Comparison of ENCODE assay signal across 27 mouse cellular contexts in genomic region chr4:129954527-129954926, GRCm38 (mm10). TPM values are rescaled to one million over a fixed set of nuclear protein-coding genes. Genes with fewer than 3 reads are reported as not detected.
DNase-seq lines count a peak whose midpoint lies in the region; ATAC-seq lines count a peak whose summit lies in the region.
"Had no signal": no experiment of that assay in that cellular context is flagged by ENCODE, and none has a peak within 500 bp of the region (broad histone marks: within the 10 kb centered on the region; RNA-seq: fewer than 3 reads in every experiment).

No protein-coding gene starts in this region.

- no peak for DNase-seq in embryonic facial prominence, embryonic 10.5 days (ENCODE audit: low spot score)
- no peak for DNase-seq in heart, embryonic 10.5 days (ENCODE audit: low spot score)
- DNase-seq in heart, postnatal 10 days, result no peak
- DNase-seq in heart, adult 8-10 months (ENCODE audit: low spot score), result no peak
- DNase-seq in c-Kit-positive CD71-positive TER-119-positive erythroid progenitor cells, embryonic 14.5 days (ENCODE audit: low spot score), result no peak
- DNase-seq: adrenal gland, adult 8-10 months; adrenal gland, postnatal 14 days; adrenal gland, postnatal 36 days; cerebellum, adult 11 months; cerebellum, adult 18-20 months; cerebellum, adult 8-10 months; cerebellum, adult 9-11 months; cerebellum, postnatal 14 days; cerebellum, postnatal 36 days; embryo, embryonic 11 days had no signal

- no peaks in the 10 kb centered on the region for H3K36me3 ChIP-seq in embryonic facial prominence, embryonic 13.5 days
- H3K36me3 ChIP-seq in embryonic facial prominence, embryonic 10.5 days (replicated peaks), result no peaks in the 10 kb centered on the region
- no peaks in the 10 kb centered on the region for H3K36me3 ChIP-seq in heart, embryonic 10.5 days
- no peaks in the 10 kb centered on the region for H3K36me3 ChIP-seq in heart, embryonic 13.5 days
- H3K36me3 ChIP-seq: embryonic facial prominence, embryonic 12.5 days; embryonic facial prominence, embryonic 15.5 days; forebrain, embryonic 10.5 days; forebrain, embryonic 12.5 days; G1E had no signal

- ATAC-seq in embryonic facial prominence, embryonic 13.5 days (ENCODE audit: insufficient number of reproducible peaks, insufficient read depth, low FRiP score, low TSS enrichment, low read depth), result no peak
- no peak for ATAC-seq in heart, embryonic 13.5 days (ENCODE audit: extremely low read depth, insufficient number of reproducible peaks, low FRiP score, low TSS enrichment)
- ATAC-seq: activated CD4-positive, CD25-positive, alpha-beta regulatory T cell, adult 4 months; forebrain, embryonic 14.5 days; forebrain, embryonic 16.5 days; Patski had no signal

- H3K9me3 ChIP-seq in embryonic facial prominence, embryonic 13.5 days, result no peaks in the 10 kb centered on the region
- no peaks in the 10 kb centered on the region for H3K9me3 ChIP-seq in embryonic facial prominence, embryonic 10.5 days
- H3K9me3 ChIP-seq in heart, embryonic 10.5 days, result no peaks in the 10 kb centered on the region
- H3K9me3 ChIP-seq in heart, embryonic 13.5 days, result no peaks in the 10 kb centered on the region
- H3K9me3 ChIP-seq: embryonic facial prominence, embryonic 12.5 days; embryonic facial prominence, embryonic 15.5 days; forebrain, embryonic 10.5 days; forebrain, embryonic 12.5 days; G1E had no signal

- no peak overlapping the region for H3K27ac ChIP-seq in embryonic facial prominence, embryonic 13.5 days
- no peak overlapping the region for H3K27ac ChIP-seq in embryonic facial prominence, embryonic 10.5 days (replicated peaks)
- peak overlapping the region; percentile 59; the same call in 1 of the 2 replicates for H3K27ac ChIP-seq in heart, embryonic 10.5 days
- H3K27ac ChIP-seq in heart, embryonic 13.5 days (replicated peaks), result no peak overlapping the region
- H3K27ac ChIP-seq: embryonic facial prominence, embryonic 12.5 days; embryonic facial prominence, embryonic 15.5 days; forebrain, embryonic 10.5 days; forebrain, embryonic 12.5 days had no signal

- 0 out of 2 replicates have a peak overlapping the region, but pooled peaks have one; percentile 16 for H3K9ac ChIP-seq in embryonic facial prominence, embryonic 13.5 days
- peak overlapping the region; percentile 10; the same call in 1 of the 2 replicates for H3K9ac ChIP-seq in heart, embryonic 13.5 days
- H3K9ac ChIP-seq: embryonic facial prominence, embryonic 12.5 days; embryonic facial prominence, embryonic 15.5 days; forebrain, embryonic 12.5 days had no signal

- peaks cover 13% of the 10 kb centered on the region for H3K4me1 ChIP-seq in embryonic facial prominence, embryonic 13.5 days
- H3K4me1 ChIP-seq in embryonic facial prominence, embryonic 10.5 days, result peaks cover 14% of the 10 kb centered on the region
- H3K4me1 ChIP-seq in heart, embryonic 10.5 days, result peaks cover 45% of the 10 kb centered on the region
- peaks cover 24% of the 10 kb centered on the region for H3K4me1 ChIP-seq in heart, embryonic 13.5 days
- H3K4me1 ChIP-seq: embryonic facial prominence, embryonic 12.5 days had no signal

- intact Hi-C loops in heart, postnatal 10 days (cut with DNase I), result no loop called here

- peaks cover 7% of the 10 kb centered on the region; the same call in 1 of the 2 replicates for H3K27me3 ChIP-seq in embryonic facial prominence, embryonic 13.5 days
- H3K27me3 ChIP-seq in embryonic facial prominence, embryonic 10.5 days (replicated peaks; ENCODE audit: low read depth, poor library complexity, severe bottlenecking), result peaks cover 23% of the 10 kb centered on the region
- H3K27me3 ChIP-seq in heart, embryonic 10.5 days (ENCODE audit: insufficient read depth, poor library complexity, severe bottlenecking), result peaks cover 22% of the 10 kb centered on the region
- H3K27me3 ChIP-seq in heart, embryonic 13.5 days (replicated peaks), result peaks cover 12% of the 10 kb centered on the region
- H3K27me3 ChIP-seq: Patski had no signal

- H3K4me3 ChIP-seq in embryonic facial prominence, embryonic 13.5 days, result no peak overlapping the region
- H3K4me3 ChIP-seq in embryonic facial prominence, embryonic 10.5 days, result no peak overlapping the region
- no peak overlapping the region for H3K4me3 ChIP-seq in heart, embryonic 10.5 days
- H3K4me3 ChIP-seq in heart, embryonic 13.5 days, result no peak overlapping the region
- H3K4me3 ChIP-seq: embryonic facial prominence, embryonic 12.5 days; embryonic facial prominence, embryonic 15.5 days; erythroblast, embryonic 14.5 days; forebrain, embryonic 10.5 days; forebrain, embryonic 12.5 days had no signal

- no peak overlapping the region for H3K4me2 ChIP-seq in embryonic facial prominence, embryonic 13.5 days
- no peak overlapping the region for H3K4me2 ChIP-seq in heart, embryonic 13.5 days
- H3K4me2 ChIP-seq: embryonic facial prominence, embryonic 12.5 days; embryonic facial prominence, embryonic 15.5 days; forebrain, embryonic 12.5 days had no signal

- WGBS in embryonic facial prominence, embryonic 13.5 days, result 61% methylated on average over 2 of the region's 2 CpGs
- 70% methylated on average over 2 of the region's 2 CpGs for WGBS in embryonic facial prominence, embryonic 10.5 days
- 71% methylated on average over 2 of the region's 2 CpGs for WGBS in heart, embryonic 10.5 days
- WGBS in heart, embryonic 13.5 days, result 66% methylated on average over 2 of the region's 2 CpGs

RNA-seq across cellular contexts. Expression of gene Spocd1, which starts 25.5 kb away (rescaled TPM):
- 0.06 and 0.08 TPM in 2 replicates for polyA plus RNA-seq in embryonic facial prominence, embryonic 13.5 days (2015; fragmentation: Nextera tagmentation; extraction: Ambion mirVana)
- not detected in 2 replicates for polyA plus RNA-seq in embryonic facial prominence, embryonic 10.5 days (2016; fragmentation: Nextera tagmentation; extraction: Ambion mirVana)
- polyA plus RNA-seq in heart, embryonic 10.5 days (2016; fragmentation: Nextera tagmentation; extraction: Ambion mirVana), result 0.46 and 0.59 TPM in 2 replicates
- under 1 TPM in 1 of 2 experiments, not detected in 1; 0.07 TPM for total RNA-seq in heart, postnatal 10 days (2021)
- polyA plus RNA-seq in heart, embryonic 13.5 days (2015; fragmentation: Nextera tagmentation; extraction: Ambion mirVana), result 0.19 and 0.34 TPM in 2 replicates
- under 1 TPM in 1 of 4 experiments, not detected in 3; 0.09 TPM for total RNA-seq in heart, adult 8-10 months (2022)
- total RNA-seq: G1E had no signal
- polyA plus RNA-seq: activated CD4-positive, CD25-positive, alpha-beta regulatory T cell, adult 4 months; erythroblast, embryonic 14.5 days; forebrain, embryonic 10.5 days; forebrain, embryonic 12.5 days; forebrain, embryonic 14.5 days; forebrain, embryonic 16.5 days; G1E had no signal

RNA-seq across cellular contexts. Expression of gene Adgrb2, which starts 30.1 kb away (rescaled TPM):
- polyA plus RNA-seq in embryonic facial prominence, embryonic 13.5 days (2015; fragmentation: Nextera tagmentation; extraction: Ambion mirVana), result 6.7 and 7.9 TPM in 2 replicates
- 1.1 and 1.2 TPM in 2 replicates for polyA plus RNA-seq in embryonic facial prominence, embryonic 10.5 days (2016; fragmentation: Nextera tagmentation; extraction: Ambion mirVana)
- 1.2 and 3.1 TPM in 2 replicates for polyA plus RNA-seq in heart, embryonic 10.5 days (2016; fragmentation: Nextera tagmentation; extraction: Ambion mirVana)
- 1 to 10 TPM; 3.2 to 3.4 TPM for total RNA-seq in heart, postnatal 10 days (2021)
- 1.4 and 1.6 TPM in 2 replicates for polyA plus RNA-seq in heart, embryonic 13.5 days (2015; fragmentation: Nextera tagmentation; extraction: Ambion mirVana)
- 1 to 10 TPM; 1.7 to 2.3 (median 1.9) TPM for total RNA-seq in heart, adult 8-10 months (2022)
- polyA plus RNA-seq: erythroblast, embryonic 14.5 days; G1E had no signal
